Mouse (Mus musculus) lung, postnatal 0 days (tissue): ENCODE measurements around the gene Gm20388.

ENCODE experiments used
- CTCF ChIP-seq: IDR thresholded peaks from 2 replicates; pipeline ENCODE4 v1.5.1; 2016; ENCODE audit warnings: antibody characterized with exemption, mild to moderate bottlenecking
- EP300 ChIP-seq: IDR thresholded peaks from 2 replicates; pipeline ENCODE4 v1.6.1; 2016; ENCODE audit warnings: antibody characterized with exemption, mild to moderate bottlenecking, control low read depth

DNA sequence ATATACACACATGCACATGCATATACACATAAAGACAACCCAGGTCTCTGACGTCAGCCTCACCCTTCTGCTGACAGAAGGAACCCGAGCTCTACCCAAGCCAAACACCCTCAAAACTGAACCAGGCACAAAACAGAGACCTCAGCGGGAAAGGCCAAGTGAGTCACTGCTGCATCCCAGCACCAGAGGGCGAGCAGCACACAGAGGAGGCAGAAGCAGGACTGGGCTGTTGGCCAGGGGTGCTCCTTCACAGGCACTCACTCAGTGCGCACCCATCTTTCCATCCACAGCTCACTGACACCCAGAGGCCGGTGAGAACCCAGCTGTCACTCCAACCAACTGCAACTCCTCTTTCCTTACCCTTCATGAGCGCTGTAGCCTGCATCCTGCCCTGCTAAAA is 1907.6 kb downstream of the Gm20388 start:
- no peak for TF ChIP-seq EP300
- TF ChIP-seq CTCF, result no peak
